Mouse (Mus musculus): ENCODE measurements around the gene Plscr1.

DNA sequence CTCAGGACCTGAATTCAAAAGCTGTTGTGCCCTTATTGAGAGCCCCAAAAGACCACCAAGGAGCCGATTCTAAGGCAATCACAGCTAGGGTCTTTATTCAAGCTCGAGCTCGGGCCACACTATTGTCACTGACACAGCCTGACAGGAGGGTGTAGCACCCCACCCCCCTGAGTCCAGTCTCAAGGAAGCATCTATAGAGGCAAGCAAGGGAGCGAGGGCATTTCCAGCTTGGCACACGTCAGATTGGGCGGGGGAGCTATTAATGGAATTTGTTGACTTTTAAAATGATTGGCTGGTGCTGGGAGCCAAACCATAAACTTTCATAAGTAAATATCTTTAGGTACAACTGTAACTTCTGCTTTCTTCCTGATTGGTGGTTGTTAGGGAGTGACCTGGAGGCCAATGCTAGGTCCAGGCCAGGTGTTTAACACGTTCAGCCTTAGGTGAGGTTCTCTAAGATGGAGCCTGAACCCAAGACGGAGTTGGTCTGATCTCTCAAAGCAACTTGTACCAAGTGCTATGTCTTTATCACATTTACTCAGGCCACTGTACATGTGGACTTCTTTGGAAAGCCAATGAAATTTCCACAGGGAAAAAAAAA is 56.2 kb downstream of the Plscr1 start:
- TF ChIP-seq EP300 (IDR thresholded peaks at IDR 0.05; ENCODE audit: low read depth) (no peak), CTCF (IDR thresholded peaks at IDR 0.05; ENCODE audit: low read depth) (no peak)
